Mouse (Mus musculus) thymus, postnatal 36 days (tissue): ENCODE results near the gene Skida1.

Source experiments
- DNase-seq, 2 experiments: peaks; one replicate each; pipeline ENCODE4 v3.0.0; 2022; ENCODE audit warnings: mixed read lengths in 2 of 2

Skida1 gene

GRCm38 (mm10) chr2:18038895-18039371 is 9.9 kb downstream of the Skida1 start:
- no peak for DNase-seq

DNA sequence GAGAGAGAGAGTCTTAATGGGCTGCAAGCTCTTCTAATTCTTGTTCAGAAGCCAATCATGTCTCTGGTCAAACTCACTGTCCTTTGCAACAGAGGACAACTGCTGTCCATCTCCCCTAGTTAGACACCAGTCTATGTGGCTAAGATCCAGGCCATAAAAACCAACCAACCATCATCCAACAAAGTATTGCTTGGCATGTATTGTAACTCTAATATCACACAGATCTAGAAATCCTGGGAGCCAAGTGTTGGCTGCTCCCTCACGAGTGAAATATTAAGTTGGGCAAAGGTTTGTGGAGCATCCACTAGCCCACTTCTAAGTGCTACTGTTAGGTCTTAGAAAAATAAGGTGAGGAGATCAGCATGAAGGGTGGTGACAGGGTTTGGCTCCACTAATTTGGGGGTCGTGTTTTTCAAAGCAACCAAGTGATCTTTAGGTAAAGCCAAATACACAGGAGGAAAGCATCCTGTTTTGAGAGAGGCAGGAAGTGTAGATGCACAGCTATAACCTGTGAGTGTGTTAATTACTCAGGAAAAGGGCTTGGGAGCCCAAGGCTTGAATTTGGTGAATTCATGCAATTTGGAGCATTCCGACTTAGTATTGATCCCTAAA is 10.6 kb downstream of the Skida1 start:
- DNase-seq = no peak

GRCm38 (mm10) chr2:18037491-18037890 is 11.4 kb downstream of the Skida1 start, which contains the start of gene A930004D18Rik:
TSS of gene A930004D18Rik (minus strand) at chr2:18037737.
- DNase-seq = no peak

DNA sequence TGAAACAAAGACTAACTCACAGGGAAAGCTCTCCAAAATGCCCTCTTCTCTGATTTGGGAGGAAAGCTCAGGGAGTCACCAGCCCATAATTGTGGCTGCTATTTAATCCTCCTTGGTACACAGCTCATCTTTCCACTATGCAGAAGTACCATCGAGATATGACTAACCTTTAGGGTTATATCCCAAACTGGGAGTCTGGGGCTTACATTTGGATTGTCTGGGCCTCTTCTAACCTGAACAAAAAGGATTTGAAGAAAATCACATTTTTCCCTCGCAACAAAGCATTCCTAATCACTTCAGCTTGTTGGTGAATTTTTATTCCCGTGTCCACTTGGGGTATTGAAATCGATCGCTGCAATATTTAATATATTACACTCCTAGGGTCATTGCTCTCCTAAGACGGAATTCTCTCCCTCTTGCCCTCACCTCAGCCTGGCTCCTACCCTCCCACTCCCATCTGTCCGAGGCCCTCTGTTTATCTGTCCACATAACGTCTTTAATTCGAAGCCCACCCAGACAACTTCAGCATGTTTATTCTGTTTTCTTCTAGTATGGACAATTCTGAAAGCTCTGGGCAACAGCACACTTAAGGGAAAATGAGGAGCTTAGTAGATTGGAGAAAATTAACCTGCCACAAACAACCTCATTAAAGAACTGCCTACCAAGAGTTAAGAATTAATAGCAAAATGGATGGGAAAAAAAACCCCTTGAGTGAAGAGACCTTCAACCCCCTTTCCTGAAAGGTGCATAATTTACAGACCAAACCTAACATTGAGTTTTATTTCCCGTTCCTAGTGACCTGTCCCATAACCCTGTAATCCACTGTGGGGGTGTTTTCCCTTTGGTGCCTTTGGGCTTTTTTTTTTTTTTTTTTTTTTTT is 14.2 kb downstream of the Skida1 start:
- no peak for DNase-seq

DNA sequence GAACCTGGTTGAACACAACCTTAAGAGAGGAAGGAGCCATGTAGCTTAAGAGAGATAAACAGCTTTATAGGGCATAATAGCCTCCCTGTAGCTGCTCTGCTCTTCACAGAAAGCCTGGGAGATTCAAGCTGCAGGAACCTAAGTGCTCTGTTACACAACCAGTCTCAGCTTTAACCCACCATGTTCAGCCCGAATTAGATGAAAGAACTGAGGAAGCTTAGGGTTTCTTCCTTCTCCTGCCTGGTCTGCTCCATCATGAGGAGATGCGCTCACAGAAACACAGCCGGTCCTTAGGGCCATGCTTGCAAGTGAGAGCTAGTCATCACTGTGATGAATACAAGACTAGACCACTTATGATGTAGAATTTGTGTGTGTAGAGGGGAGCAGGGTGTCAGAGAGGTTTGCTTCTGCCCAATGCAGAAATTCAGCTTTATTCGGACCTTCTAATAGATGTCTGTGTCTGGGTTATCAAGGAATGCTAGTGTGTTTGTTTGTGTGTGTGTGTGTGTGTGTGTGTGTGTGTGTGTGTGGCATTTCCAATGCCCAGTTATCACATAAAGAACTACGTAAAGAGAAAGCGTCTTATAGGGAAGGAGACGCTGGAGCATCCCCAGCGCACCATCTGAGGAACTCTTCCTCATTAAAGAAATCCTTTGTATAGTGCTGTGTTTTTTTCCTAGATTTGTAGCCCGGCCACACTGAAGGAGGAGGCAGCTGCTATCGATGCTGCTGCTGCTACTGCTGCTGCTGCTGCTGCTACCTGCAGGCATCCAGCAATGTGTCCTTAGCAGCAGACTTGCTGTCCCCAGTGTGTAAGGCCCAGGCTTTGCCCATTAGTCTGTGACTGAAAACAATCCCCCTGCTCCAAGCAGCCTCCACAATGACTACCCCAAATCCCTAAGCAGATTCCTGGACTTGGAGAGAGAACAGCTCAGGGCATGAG is 15.4 kb downstream of the Skida1 start:
- DNase-seq = no peak

DNA sequence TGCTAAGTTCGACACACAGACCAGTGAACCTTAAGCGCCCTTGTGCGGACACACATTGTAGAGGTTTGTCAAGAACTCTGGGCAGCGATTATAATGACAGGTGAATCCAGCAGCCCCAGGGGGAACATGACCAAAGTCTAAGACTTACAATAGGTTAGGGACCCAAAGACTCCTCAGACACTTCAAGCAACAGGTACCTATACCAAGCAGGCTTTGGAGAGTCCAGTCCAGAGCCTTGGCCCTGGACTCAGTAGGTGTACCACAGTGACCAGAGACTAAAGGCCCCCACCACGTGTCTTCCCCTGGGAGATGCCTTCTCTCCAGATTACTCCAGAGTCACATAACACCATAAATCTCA is 16.3 kb downstream of the Skida1 start:
- no peak for DNase-seq

GRCm38 (mm10) chr2:18031831-18032537 is 16.9 kb downstream of the Skida1 start:
- DNase-seq = peak; percentile 4 to 10

DNA sequence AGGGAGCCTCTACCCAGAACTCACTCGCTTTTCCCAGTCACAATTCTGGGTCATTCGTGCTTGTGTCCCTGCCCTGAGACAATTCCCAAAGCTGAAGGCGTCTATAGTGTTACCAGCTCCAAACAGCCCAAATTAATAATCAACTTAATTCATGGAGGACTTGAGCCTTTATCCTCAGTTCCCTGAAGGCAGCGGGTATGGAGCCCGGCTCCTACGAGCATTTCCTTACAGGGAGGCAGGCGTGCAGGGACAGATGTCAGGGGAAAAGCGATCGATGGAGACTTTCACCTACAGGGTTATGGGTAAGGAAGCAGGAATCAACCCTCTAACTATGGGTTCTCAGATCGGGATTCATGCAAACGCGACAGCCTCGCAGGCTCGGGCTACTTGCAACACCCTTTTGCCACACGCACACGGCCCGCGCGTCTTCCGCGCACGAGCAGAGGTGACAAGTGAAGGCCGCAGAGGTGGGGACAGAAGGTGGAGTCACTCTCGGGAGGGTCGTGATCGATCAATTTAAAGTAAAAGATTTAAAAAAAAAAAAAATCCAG is 17.5 kb downstream of the Skida1 start:
- peak in 1 of 2 experiments; percentile 4 for DNase-seq

DNA sequence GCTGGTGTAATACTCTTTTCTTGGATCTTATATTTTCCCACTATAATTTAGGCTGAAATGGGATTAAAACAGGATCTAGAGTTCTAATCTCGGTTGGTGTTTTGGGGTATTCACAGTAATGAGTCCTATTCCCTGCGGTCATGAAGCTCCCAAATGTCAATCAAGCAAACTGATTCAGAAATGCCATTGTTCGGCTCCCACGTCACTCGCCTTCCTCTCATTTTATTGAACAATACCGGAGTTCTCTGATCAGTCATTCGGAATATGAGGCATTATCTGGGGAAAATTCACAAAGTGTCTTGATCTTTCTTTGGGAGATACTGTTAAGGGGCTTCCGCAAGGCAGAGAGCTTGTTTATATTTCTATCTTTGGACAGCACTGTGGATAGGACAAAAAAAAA is 18.3 kb downstream of the Skida1 start:
- DNase-seq = no peak

DNA sequence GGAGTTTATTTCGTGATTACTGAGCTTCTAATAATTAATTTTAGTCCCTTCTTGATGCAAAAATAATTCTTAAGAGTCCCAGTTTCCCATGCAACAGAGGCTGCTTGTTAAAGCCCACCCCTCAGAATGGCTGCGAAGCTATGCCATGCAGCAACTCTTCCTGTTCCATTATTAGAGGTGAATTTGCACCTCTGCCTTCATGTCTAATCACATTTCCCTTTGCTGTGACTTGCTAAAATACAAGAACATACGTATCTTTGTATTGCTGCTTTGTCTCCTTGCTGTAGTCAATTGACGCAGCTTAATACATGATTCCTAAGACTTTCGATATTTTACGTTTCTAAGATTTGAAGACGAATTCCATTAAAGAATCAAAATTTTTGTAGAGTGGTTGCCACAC is 19.2 kb downstream of the Skida1 start:
- no peak for DNase-seq

GRCm38 (mm10) chr2:18028140-18029021 is 20.5 kb downstream of the Skida1 start:
- DNase-seq = peak; percentile 67 to 68

- DNase-seq = peak; percentile 91
These were observed 21.3 kb downstream of the Skida1 start for GRCm38 (mm10) chr2:18027448-18028139.

- DNase-seq = peak; percentile 29 to 41
These were observed 22.5 kb downstream of the Skida1 start for GRCm38 (mm10) chr2:18026116-18026947.

DNA sequence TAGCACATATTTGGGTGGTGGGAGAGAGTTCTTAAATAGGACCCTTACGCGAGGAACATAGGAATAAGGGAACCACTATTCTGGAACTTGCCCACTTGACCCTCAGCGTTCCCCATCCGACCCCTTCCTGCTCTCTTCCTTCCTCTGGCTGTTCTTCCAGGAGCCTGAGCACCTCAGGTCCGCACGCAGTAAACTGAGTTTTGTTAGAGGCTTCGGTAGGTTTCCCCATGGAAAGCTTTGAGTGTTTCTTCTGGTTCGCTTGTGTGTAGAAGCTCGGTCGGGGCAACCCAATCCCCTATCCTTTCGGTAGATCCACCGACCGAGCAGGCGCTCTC is 23.1 kb downstream of the Skida1 start:
- DNase-seq = no peak

- no peak for DNase-seq
These were observed 23.7 kb downstream of the Skida1 start for GRCm38 (mm10) chr2:18025116-18025515.

- DNase-seq = no peak
These were observed 26.0 kb downstream of the Skida1 start for GRCm38 (mm10) chr2:18022886-18023285.

DNA sequence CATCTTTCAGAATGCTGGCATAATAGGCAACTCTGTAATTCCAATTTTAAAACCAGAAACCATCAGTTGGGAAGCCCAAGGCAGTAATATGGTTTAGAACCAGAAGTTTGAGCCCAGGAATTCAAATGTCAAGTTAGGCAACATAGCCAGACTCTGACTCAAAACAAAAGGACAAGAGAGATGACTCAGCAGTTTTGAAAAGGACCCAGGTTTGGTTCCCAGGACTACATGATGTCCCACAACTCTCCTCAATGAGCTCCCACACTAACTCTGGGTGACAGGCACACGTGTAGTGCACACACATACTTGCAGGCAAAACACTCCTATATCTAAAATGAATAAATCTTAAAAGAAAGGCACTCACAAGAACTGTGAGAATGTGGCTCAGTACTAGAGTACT is 29.7 kb downstream of the Skida1 start:
- DNase-seq = no peak

DNA sequence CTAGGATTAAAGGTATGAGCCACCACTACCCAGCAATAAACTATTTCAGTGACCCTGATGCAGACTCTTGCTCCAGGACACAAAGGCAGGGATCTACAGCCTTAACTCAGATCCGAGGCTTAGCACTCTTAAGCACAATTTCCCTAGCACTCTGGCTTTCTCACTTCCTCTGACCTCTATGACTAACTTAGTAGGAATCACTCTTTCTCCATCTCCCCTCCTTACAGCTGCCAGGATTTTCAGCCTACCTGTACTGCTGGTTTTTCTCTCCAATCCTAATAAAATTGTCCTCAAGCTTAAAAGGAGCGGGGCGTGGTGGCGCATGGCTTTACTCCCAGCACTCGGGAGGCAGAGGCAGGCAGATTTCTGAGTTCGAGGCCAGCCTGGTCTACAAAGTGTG is 31.5 kb downstream of the Skida1 start:
- no peak for DNase-seq

DNA sequence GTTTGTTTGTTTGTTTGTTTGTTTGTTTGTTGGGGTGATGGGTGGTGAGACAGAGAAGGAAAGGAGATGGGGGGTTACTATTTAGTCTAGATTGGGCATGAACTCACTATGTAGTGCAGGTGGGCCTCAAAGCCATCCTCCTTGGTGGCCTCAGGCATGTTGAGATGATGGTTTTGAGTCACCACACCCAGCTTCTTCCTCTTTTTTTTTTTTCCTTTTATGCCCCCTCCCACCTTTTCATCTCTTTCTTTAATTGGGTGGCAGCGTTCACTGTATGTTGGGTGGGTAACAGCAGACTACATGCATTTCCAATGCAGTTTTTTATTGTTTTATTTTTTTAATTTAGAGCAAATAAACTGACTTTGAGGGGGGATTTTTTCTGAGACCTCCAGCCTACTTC is 32.2 kb downstream of the Skida1 start:
- no peak for DNase-seq

DNA sequence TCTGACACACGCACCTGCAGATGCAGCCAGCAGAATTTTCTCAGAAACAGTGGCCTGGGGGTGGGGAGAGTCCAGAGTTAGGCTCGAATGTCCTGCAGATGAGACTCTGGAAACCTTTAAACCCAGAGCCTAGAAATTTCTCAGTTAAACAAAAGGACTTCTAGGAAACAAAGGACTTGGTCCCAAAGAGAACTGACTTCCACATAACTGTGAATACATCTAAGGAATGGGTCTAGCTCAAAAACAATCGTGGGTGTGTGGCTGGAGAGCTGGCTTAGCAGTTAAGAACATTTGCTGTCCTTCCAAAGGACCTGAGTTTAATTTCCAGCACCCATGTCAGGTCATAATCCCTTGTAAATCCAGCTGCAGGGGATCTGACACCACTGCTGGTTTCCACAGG is 33.3 kb downstream of the Skida1 start:
- DNase-seq = no peak
